Mouse (Mus musculus) right cerebral cortex, postnatal 4 days (tissue): ENCODE measurements around the gene Lrrd1.
"Not testable (repeated sequence)": the region's sequence is repeated elsewhere in the genome, so short reads cannot be mapped to it uniquely, and the experiment has no call there.

Source experiments
- DNase-seq: peaks from one replicate; pipeline ENCODE4 v3.0.0-alpha.2; 2022

Gene Lrrd1

DNA sequence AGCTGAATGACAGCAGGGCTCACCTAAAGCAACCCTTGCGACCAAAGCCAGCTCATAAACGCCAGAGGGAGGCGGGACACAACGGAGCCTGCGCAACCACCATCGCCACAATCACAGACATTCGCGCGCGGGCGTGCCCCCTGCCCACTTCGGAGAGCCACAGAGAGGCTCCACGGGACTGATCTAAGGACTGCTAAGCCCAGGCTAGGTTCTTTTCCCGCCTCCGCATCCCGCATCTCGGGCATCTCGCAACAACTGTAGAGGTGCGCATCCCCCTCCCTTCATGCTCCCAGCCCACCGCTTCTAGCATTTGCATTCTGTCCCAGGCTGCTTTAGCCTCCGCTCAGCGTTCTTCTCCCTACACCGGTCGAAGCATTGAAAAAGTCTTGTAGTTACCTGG is at the start of gene Lrrd1:
Lrrd1 (plus strand) TSS at position 148 of the 400 bp plus-strand sequence.
- peak; percentile 18 for DNase-seq

DNA sequence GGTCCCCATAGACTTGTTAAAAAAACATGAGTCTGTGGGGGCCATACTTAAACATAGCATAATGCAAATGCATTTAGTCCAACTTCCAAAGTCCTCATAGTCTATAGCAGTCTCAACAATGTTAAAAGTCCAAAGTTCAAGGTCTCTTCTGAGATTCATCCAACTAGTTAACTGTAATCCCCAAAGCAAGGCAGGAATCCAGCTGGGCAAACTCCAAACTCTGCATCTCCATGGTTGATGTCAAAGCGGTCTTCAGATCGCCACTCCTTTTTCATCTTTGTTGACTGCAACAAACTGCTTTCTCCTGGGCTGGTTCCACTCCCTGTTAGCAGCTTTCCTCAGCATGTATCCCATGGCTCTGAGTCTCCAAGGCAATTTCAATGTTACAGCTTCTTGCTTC is 47.9 kb upstream of the Lrrd1 start:
- DNase-seq: not testable (repeated sequence)

DNA sequence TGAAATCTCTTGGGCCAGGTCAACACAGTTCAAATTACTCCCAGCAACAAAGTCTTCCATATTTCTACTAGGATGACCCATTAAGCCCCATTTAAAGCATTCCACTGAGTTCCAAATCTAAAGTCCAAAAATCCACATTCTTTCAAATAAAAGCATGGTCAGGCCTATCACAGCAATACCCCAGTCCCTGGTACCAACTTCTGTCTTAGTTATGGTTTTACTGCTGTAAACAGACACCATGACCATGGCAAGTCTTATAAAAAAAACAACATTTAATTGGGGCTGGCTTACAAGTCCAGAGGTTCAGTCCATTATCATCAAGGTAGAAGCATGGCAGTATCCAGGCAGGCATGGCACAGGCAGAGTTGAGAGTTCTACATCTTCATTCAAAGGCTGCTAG is 46.3 kb upstream of the Lrrd1 start:
- not testable (repeated sequence) for DNase-seq

DNA sequence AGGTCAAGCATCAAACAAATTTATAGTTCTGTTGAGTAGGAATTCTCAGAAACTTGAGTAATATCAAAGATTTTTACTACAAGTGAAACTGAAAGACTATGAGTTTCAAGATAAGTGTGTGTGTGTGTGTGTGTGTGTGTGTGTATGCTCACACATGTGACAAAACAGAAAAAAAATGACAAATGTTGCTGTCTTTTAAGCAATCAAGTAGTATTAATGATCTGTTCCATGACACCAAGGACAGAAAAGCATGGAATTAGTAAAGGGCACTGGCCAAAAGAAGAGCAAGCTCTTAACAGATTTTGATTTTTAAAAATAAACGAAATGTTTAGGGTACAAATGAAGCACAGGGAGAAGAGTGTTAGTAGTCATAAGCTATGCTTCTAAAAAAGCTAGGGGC is 44.9 kb upstream of the Lrrd1 start:
- DNase-seq: no peak

DNA sequence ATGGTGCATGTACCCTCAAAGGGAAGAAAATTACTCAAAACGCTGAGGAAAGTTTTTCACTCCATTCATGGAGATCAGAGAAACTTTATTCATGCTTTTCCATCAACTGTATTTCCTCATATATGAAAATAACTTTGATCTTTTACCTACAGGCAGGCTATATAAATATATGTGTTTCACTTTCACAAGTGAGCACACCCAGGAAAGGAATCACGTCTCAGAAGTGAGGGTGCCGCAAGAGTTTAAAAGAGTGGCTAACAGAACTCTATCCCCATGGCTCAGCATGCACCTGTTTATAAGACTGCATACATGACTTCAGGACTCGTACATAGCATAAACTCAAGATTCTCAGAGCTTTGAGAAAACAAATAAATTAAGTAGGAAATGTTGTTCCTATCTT is 44.1 kb upstream of the Lrrd1 start:
- no peak for DNase-seq

DNA sequence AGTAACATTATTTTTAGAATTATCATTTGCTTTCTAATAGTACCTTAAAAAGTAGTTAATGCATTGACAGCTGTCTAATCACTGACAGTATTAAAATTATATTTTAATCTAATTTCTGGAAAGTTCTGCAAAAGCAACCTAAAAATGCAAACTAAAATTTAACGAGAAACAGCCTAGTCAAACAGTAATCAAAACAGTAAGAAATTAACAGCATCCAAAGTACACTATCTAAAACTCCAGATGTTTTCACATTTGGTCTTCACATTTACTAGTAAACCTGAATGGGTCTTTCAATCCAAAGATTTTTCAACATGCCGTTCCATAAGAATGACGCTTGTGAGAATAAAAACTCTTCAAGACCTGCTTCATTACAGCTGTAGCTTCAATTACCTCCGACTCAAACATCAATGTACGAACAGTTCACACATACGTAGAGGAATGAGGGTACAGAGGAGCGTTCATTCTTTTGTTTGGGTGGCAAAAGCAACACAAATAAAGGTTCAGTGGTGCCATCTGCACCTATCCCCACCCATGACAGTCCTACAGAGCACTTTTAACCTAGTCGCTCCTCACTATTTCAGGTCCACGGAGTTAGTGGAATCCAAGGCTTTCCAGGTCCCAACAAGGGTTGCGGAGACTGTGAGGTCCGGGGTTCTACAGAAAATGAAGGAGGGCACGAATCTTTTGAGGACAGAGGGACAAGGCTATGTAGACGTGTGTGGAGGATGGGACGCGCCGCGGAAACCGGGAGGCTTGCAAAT is 43.1 kb upstream of the Lrrd1 start:
- no peak for DNase-seq

DNA sequence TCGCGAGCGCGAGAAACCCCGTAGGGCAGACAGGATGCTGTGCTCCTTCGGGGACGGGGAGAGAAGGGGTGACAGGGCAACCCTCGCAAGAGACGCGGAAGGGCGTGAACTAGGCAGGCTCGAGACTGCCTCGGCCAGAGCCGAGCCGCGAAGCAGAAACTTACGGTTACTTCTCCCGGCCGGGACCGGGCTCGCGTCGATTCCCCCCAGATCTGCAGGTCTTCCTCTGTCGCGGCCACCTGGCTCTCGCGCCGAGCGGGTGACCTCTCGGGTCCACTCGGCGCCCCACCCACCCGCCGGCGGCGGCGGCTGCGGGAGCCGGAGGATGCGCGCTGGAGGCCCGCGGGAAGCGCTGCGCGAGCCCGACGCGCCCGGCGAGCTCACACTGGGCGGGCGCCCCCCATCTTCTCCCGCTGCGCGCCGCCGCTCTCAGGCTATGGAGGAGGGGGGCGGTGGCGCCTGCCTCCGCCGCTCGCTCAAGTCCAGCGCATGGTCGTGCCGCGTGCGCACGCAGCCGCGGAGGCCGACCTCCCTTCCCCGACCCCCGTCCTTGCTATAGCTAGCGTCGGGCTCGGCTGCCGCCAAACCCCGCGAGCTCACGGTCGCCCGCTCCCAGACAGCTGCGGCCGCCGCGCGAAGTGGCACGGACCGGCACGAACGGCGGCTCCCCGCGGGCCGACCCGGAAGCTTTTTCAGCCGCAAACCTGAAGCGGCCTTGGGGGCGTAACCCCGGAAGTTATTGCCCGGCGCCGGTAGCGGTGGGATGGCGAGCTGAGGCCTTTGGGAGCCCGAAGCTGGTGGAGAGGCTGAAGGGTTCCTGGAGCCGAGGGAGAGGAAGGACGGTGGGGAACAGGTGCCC is 42.3 kb upstream of the Lrrd1 start, which contains the start of the genes Ankib1 and Krit1:
Ankib1 (minus strand) TSS at position 493 of the 859 bp plus-strand sequence.
Krit1 (plus strand) TSS at position 752 of the 859 bp plus-strand sequence.
- peak; percentile 92 for DNase-seq

DNA sequence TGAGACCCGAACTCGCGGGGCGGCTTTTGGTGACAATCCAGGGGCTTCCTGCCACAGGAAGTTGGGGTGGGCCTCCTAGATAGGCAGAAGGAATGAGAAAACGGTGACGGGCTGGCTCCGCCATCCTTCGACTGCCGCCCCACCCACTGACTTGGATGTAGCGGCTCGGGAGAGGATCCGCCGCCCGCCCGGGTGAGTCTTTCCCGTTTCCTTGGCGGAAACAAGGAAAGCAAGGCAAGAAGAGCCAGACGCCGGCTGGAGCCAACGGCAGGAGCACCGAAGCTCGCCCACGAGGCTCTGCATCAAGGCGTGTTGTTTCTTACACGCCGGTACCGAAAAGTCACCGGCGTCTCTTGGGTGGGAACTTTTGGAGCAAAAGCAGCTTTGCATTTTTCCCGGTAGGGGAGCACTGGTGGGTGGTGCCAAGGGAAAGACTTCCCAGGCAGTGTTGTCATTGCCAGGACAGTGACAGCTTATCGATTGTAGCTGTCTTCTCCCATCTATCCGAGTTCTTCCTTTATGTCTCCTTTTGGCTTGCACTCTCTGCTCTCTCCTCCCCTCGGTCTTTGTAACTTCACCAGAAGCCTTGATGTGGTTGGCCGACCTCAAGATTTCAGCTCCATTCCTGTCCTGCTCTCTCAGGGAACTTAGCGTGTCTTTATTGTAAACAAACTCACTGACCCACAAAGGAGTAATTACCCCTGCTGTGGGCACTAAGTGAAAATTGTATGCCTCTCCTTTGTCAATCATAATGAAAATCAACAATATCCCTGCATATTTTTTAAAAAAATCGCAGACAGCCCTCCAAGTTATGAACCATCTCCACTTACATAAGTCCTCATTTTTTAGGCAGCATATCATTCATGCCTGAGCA is 41.4 kb upstream of the Lrrd1 start:
- DNase-seq: no peak

DNA sequence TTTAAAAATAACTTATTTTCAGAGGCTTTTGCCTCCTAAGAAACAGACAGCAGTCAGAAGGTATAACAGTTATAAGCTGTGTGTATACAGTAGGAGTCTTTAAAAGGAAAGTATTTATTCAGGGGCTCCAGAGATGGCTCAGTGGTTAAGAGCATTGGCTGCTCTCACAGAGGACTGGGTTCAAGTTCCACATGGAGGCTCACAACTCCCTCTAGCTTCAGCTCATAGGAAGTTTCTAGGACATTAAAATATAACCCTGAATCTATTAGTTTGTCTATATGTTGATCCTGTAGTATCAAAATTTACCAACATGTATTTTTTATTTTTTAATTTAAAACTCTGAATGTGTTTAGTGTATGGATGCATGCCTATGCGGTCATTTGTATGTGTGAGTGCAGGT is 36.5 kb upstream of the Lrrd1 start:
- no peak for DNase-seq

DNA sequence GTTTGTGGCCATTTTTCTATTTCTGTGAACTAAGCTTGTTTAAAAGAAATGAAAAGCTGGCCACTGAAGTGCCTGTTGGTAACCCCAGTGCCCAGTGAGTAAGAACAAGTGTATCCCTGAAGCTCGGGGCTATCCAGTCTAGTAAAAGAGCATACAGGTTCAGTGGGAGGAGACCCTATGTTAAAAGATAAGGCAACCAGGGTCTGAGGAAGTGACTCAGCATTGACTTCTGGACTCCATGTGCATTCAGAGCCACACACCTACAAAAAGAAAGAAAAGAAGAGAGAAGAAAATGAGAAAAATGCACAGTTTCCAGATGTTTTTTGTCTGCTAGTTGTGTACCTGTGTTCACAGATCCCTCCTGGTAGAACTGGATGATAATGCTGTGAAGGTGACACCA is 10.9 kb upstream of the Lrrd1 start:
- DNase-seq: no peak

DNA sequence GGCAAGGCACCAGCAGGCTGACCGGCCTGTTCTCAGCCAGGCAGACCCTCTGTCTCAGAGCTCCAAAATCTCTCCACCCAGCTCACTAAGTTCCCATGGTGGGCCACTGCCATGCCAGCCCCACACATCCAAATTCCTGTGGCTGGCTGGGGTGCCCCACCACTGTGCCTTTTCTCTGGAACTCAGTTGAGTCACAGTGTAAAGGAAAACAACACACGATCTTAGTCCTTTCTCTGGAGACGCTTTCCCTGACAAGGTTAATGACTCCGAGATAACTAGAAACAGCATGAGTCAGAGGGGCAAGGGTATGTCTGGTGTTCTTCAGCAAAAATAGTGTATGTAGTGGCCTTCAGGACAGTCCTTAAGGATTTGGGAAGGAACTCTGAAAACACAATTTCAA is 25.2 kb downstream of the Lrrd1 start:
- no peak for DNase-seq

DNA sequence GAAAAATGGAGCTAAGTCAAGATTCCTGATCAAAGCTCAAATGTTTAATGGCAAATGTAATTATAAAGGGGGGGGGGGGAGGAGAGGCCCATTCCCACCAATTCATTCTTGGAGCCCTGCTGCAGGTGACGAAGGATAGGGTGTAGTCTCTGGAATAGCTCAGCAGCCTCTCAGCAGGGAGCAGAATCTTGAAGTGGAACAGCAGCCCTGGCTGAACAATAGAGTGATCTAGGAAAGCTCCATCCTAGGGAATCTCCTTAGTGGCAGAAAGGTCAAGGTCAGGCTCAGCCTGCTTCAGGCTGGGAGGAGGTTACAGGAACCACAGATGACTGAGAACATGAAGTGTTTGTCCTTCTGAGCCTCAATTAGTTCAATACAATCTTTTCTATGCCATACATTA is 27.4 kb downstream of the Lrrd1 start:
- no peak for DNase-seq

DNA sequence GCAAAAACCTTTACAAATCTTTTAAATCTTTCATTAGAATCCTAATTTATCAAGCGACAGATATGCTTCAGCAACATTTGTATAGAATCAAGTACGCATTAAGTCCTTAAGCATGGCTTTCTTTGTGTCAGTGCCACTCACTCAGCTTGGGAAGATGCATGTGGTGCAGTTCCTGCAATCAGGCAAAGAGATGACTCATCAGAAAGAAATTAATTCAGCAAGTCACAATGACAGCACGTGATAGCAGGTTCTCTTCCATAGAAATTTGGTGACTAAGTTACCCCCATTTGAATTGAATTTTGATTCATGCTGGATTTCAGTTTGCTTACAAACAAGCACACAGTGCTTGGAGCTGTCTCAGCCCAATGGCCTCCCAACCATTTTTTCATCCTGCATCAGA is 28.5 kb downstream of the Lrrd1 start:
- no peak for DNase-seq

DNA sequence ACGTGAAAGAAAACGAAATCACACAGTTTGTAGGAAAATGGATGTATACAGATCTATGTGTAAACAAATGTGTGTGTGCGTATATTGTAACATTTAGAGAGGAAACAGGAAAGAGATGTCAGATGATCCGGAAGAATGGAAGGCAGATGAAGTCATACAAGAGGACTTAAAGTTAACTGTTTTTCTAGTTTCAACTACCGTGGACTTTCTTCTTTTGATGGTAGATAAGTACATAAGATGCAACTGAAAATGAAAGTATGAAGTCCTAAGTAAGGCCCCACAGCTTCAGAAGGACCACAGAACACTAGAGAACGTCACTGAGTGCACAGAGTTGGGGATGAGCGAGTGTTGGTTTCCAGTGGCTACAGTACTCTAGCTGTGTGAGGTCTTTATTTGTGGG is 41.9 kb downstream of the Lrrd1 start:
- not testable (repeated sequence) for DNase-seq

DNA sequence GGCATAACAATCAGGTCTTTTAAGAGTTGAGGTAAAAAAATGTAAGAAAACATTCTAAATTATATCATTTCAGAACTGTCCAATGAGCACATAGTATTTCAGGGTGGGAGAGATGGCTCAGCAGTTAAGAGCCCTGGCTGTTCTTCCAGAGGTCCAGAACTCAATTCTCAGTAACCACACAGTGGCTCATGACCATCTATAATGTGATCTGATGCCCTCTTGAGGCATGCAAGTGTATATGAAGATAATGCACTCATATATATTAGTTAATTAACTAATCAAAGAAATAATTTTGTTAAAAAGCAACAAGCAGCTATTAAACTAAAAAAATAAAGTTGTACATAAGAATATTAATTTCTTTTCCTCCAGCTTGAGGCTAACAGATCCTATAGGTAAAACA is 44.2 kb downstream of the Lrrd1 start:
- DNase-seq: no peak

DNA sequence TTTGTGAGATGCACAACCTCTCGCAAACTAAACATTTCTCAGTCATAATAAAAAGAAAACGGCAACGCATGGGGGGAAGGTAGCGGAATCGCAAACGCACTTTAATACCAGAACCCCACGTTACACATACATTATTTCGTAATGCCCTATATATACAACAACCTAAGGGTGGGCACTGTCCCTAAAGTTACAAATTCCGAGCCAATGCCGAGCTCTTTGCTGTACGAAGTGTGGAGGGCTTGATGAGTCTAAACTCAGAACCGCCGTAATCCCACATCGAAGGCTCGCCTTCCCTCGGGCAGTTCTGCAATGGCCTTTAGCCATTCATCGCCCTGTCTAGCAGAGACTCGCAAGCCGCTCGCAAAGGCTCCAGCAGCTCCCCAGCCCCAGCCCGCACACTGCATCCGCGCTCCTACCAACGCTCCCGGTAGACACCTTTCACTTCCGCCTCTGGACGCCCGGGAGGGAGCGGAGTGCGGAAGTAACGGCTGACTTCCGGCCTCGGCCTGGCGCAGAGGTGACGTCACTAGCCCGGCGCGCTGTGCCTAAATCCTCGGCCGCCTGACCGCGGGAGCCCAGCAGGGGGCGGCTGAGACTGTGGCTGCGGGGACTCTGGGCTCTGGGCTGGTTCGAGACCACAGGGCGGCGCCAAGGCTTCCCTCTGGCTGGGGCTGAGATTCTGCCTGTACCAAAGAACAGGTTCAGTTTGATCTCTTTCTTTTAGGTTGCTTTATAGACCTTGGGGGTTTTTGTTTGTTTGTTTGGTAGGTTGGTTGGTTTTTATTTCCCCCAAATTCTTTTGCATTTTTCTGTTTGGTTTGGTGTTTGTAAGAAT is 48.7 kb downstream of the Lrrd1 start, which contains the start of gene Mterf1a:
Mterf1a (minus strand) TSS at position 475 of the 835 bp plus-strand sequence.
- peak; percentile 10 for DNase-seq

DNA sequence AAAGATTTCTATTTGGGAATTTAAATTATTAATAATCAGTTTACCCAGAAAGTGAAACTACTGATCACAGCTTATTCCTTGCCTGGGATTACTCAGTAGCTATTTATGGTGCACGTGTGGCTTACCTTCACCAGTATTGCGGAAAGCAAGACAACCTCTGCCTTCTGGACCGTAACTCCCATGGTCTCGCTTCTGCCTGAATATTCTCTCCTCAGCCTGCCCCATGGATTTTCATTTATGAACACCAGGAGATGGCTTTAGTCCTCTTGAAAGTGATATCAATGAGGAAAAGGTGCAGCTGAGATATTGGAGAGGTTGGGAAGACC is 49.3 kb downstream of the Lrrd1 start:
- DNase-seq: not testable (repeated sequence)

DNA sequence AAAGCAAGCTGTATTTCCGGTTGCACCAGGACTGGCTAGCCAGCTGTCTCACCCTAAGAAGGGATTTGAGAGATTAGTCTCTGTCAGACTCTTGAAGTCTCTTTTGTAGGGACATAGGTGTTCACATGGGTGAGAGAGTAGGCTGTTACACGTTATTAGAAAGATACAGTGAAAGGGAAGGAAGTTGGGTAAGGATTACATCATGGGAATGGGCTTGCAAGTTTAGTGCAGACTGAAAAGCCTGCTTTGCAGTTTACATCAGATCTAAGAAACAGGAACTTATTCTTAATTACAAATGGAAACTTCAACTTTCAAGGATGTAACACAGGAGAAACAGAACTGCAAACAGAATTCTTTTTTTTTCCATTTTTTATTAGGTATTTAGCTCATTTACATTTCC is 60.5 kb downstream of the Lrrd1 start:
- no peak for DNase-seq
